Mouse (Mus musculus) T-helper 1 cell (primary cell): ENCODE results near the gene Fam155a.
"Not testable (repeated sequence)": the region's sequence is repeated elsewhere in the genome, so short reads cannot be mapped to it uniquely, and the experiment has no call there.

Experiments
- in situ Hi-C: fragments of 300-600 bp; cut with MboI, MseI; formaldehyde crosslinking; loops from one replicate; pipeline ENCODE4 v1.15.1; 2025; ENCODE audit warnings: high pct_unique_total_duplicates

The Fam155a gene

GRCm38 (mm10) chr8:9770999-9771605 lies at the start of gene Fam155a:
Gene Fam155a, minus strand, starts transcription at chr8:9771161.
- in situ Hi-C loops: no loop called here

GRCm38 (mm10) chr8:9813273-9813946 lies 42.4 kb upstream of the Fam155a start:
- in situ Hi-C loops: no loop called here

GRCm38 (mm10) chr8:9810955-9811530 lies 40.1 kb upstream of the Fam155a start:
- in situ Hi-C loops: no loop called here

- in situ Hi-C loops: no loop called here
Observed at GRCm38 (mm10) chr8:9808596-9808995, 37.6 kb upstream of the Fam155a start.

- in situ Hi-C loops: no loop called here
Observed at GRCm38 (mm10) chr8:9805676-9806075, 34.7 kb upstream of the Fam155a start.

- in situ Hi-C loops: not testable (repeated sequence)
Observed at GRCm38 (mm10) chr8:9800346-9800745, 29.4 kb upstream of the Fam155a start.

GRCm38 (mm10) chr8:9799923-9800322 lies 29.0 kb upstream of the Fam155a start:
- in situ Hi-C loops: no loop called here

GRCm38 (mm10) chr8:9797514-9797913 lies 26.6 kb upstream of the Fam155a start:
- in situ Hi-C loops: no loop called here

- in situ Hi-C loops: no loop called here
Observed at GRCm38 (mm10) chr8:9795724-9796123, 24.8 kb upstream of the Fam155a start.

- in situ Hi-C loops: no loop called here
Observed at GRCm38 (mm10) chr8:9793351-9793750, 22.4 kb upstream of the Fam155a start.

- in situ Hi-C loops: no loop called here
Observed at GRCm38 (mm10) chr8:9780332-9780731, 9.4 kb upstream of the Fam155a start.

GRCm38 (mm10) chr8:9778148-9778547 lies 7.2 kb upstream of the Fam155a start:
- in situ Hi-C loops: no loop called here

- in situ Hi-C loops: no loop called here
Observed at GRCm38 (mm10) chr8:9776818-9777217, 5.9 kb upstream of the Fam155a start.

GRCm38 (mm10) chr8:9772519-9772840 lies 1.5 kb upstream of the Fam155a start:
- in situ Hi-C loops: no loop called here

- in situ Hi-C loops: no loop called here
Observed at GRCm38 (mm10) chr8:9771606-9772518, 901 bp upstream of the Fam155a start.

GRCm38 (mm10) chr8:9770261-9770998 lies 531 bp downstream of the Fam155a start:
- in situ Hi-C loops: no loop called here

- in situ Hi-C loops: no loop called here
Observed at GRCm38 (mm10) chr8:9769061-9769460, 1.9 kb downstream of the Fam155a start.

- in situ Hi-C loops: no loop called here
Observed at GRCm38 (mm10) chr8:9735169-9735568, 35.8 kb downstream of the Fam155a start.

GRCm38 (mm10) chr8:9709791-9710190 lies 61.2 kb downstream of the Fam155a start:
- in situ Hi-C loops: no loop called here

GRCm38 (mm10) chr8:9707433-9707832 lies 63.5 kb downstream of the Fam155a start:
- in situ Hi-C loops: no loop called here

- in situ Hi-C loops: no loop called here
Observed at GRCm38 (mm10) chr8:9694794-9695193, 76.2 kb downstream of the Fam155a start.

- in situ Hi-C loops: no loop called here
Observed at GRCm38 (mm10) chr8:9692370-9692769, 78.6 kb downstream of the Fam155a start.
